Mouse (Mus musculus): ENCODE measurements around the gene Dus2.

- TF ChIP-seq EP300 (optimal IDR thresholded peaks at IDR 0.05) (no peak), CTCF (IDR thresholded peaks at IDR 0.05; ENCODE audit: low read depth) (no peak)
Observed at GRCm38 (mm10) chr8:105971019-105971720, 20.0 kb upstream of the Dus2 start.
